Mouse (Mus musculus) hindbrain, embryonic 14.5 days (tissue): Measurements from ENCODE around the gene Nckap5. TPM values are rescaled to one million over a fixed set of nuclear protein-coding genes. Genes with fewer than 3 reads are reported as not detected.
"Not testable (repeated sequence)": the region's sequence is repeated elsewhere in the genome, so short reads cannot be mapped to it uniquely, and the experiment has no call there.

Source experiments
- ATAC-seq: fragments of 200-750 bp; cut with Nextera tagmentation; 2 replicates; pipeline ENCODE4 v1.8.0; 2017; ENCODE audit warnings: moderate number of reproducible peaks, mild to moderate bottlenecking, moderate TSS enrichment, moderate library complexity; ENCODE audit not compliant: low FRiP score
- DNase-seq: peaks from one replicate; pipeline ENCODE4 v3.0.0-alpha.2; 2015; ENCODE audit warnings: low spot score
- H3K27ac ChIP-seq: fragments of 300-500 bp; sonication (generic); 2 replicates; pipeline ENCODE4 v1.5.1; 2014; ENCODE audit warnings: mild to moderate bottlenecking, moderate library complexity
- H3K27me3 ChIP-seq: fragments of 300-500 bp; sonication (generic); 2 replicates; pipeline ENCODE4 v1.6.1; 2014; ENCODE audit warnings: mild to moderate bottlenecking, low read length, mixed read lengths; ENCODE audit not compliant: control insufficient read depth, insufficient read depth
- H3K36me3 ChIP-seq: fragments of 300-500 bp; sonication (generic); replicated peaks from 2 replicates; pipeline ENCODE4 v1.6.1; 2014; ENCODE audit not compliant: control insufficient read depth, insufficient read depth
- H3K4me1 ChIP-seq: fragments of 300-500 bp; sonication (generic); replicated peaks from 2 replicates; pipeline ENCODE4 v1.6.1; 2014; ENCODE audit warnings: antibody characterized with exemption, low read length, mixed read lengths; ENCODE audit not compliant: control insufficient read depth, insufficient read depth
- H3K4me2 ChIP-seq: fragments of 300-500 bp; sonication (generic); replicated peaks from 2 replicates; pipeline ENCODE4 v1.6.1; 2014; ENCODE audit warnings: mild to moderate bottlenecking, moderate library complexity
- H3K4me3 ChIP-seq: fragments of 300-500 bp; sonication (generic); replicated peaks from 2 replicates; pipeline ENCODE4 v1.5.1; 2014; ENCODE audit warnings: mild to moderate bottlenecking, low read length
- H3K9ac ChIP-seq: fragments of 300-500 bp; sonication (generic); 2 replicates; pipeline ENCODE4 v1.6.1; 2014
- H3K9me3 ChIP-seq: fragments of 300-500 bp; sonication (generic); 2 replicates; pipeline ENCODE4 v1.6.1; 2016; ENCODE audit warnings: low read length; ENCODE audit not compliant: control insufficient read depth
- WGBS: fragments of 180-500 bp; shearing (Covaris S2); extraction: QIAGEN DNeasy Blood & Tissue Kit; methylation state at CpG from one replicate; pipeline ENCODE4 v1.1.7; 2014; 5-methylcytosine and 5-hydroxymethylcytosine counted together
- polyA plus RNA-seq: library from polyadenylated mRNA; unstranded; fragments of >200 nt; fragmentation: Nextera tagmentation; extraction: Ambion mirVana; gene quantifications from 2 replicates; pipeline ENCODE4 v1.2.1, GENCODE M21; 2014

Gene Nckap5
- polyA plus RNA-seq, 1 experiment from 2014 or later: 14.1 TPM

DNA sequence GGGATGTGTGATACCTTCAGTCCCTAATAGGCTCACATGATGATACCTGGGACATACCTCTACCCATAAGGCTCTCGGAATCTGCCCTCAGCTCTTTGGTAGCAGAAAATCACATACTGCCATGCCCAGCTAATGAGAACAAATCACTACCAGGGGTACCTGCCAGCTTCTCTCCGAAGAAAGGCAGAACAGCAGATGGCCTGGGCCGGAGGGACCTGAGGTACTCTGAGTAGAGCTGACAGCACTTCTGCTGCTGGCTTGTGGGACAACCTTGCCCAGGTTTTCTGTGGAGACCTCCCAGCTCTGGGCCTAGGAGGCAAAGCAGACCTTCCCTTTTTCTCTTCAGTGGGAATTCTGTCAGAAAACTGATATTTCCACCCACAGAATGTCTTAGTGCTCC is 714.6 kb downstream of the Nckap5 start:
- DNase-seq (no peak), ATAC-seq (no peak)
- Histone ChIP-seq H3K36me3 (no peaks in the 10 kb centered on the region), H3K4me1 (peaks cover 4% of the 10 kb centered on the region; the same call in 1 of the 2 replicates), H3K27ac (peak overlapping the region; percentile 20; the same call in 1 of the 2 replicates), H3K9ac (no peak overlapping the region), H3K9me3 (no peaks in the 10 kb centered on the region), H3K27me3 (no peaks in the 10 kb centered on the region), H3K4me2 (no peak overlapping the region), H3K4me3 (no peak overlapping the region)
- WGBS: 77% methylated on average over 3 of the region's 3 CpGs

DNA sequence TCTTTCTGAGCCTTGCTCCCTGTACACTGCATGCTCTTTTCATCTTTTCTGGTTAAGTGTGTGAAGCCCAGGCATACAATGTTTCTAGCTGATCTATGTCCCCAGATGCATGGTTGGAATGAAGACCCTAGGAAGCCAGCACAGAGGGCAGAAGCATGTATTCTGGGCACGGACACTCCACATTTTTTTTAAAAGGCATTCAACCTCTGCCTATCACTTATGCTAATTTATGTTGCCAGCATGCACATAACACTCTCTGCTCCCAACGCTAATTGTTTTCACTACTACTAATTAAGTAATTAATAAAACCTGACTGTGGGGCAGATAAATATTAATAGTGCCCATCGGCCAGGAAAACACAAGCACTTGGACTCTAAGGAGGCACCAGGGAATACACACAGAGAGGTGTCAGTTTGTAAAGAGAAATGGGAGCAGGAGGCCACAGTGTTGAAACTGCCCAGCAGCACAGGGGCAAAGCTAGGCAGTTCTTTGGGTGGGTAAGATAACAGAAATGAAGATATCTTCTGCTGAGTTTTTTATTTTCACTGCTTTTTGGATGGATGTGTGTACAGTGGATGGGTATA is 724.8 kb downstream of the Nckap5 start:
- ATAC-seq (peak; percentile 37; the same call in 1 of the 2 replicates), DNase-seq (no peak)
- H3K9ac ChIP-seq: no peak overlapping the region
- no peaks in the 10 kb centered on the region for H3K4me1 ChIP-seq
- no peaks in the 10 kb centered on the region for H3K36me3 ChIP-seq
- H3K9me3 ChIP-seq: no peaks in the 10 kb centered on the region
- no peak overlapping the region for H3K4me2 ChIP-seq
- H3K27me3 ChIP-seq: no peaks in the 10 kb centered on the region
- no peak overlapping the region for H3K4me3 ChIP-seq
- 38% methylated on average over 3 of the region's 3 CpGs for WGBS
- H3K27ac ChIP-seq: no peak overlapping the region

DNA sequence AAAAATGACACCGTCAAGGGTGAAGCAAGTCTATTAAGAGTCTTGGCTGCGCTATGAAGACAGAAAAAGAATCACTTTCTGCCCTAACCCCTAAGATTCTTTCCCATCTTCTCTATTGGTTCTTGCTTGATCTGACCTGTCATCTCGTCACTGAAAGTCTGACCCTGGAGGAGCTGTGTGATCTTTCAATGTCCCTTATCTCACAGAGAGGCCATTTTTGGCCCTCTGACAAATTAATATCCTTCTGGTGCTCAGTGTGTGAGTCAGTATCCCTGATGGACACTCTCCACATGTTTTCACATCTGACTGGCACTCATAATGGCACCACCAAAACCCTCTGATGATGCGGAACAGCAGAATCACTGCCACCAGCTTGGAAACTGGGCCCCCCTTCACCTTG is 736.3 kb downstream of the Nckap5 start:
- H3K9me3 ChIP-seq: no peaks in the 10 kb centered on the region
- no peaks in the 10 kb centered on the region for H3K4me1 ChIP-seq
- DNase-seq (no peak), ATAC-seq (no peak)
- no peak overlapping the region for H3K27ac ChIP-seq
- H3K36me3 ChIP-seq: no peaks in the 10 kb centered on the region
- no peak overlapping the region for H3K4me2 ChIP-seq
- H3K27me3 ChIP-seq: no peaks in the 10 kb centered on the region
- H3K9ac ChIP-seq: no peak overlapping the region
- 84% methylated on average over 4 of the region's 4 CpGs for WGBS
- no peak overlapping the region for H3K4me3 ChIP-seq

DNA sequence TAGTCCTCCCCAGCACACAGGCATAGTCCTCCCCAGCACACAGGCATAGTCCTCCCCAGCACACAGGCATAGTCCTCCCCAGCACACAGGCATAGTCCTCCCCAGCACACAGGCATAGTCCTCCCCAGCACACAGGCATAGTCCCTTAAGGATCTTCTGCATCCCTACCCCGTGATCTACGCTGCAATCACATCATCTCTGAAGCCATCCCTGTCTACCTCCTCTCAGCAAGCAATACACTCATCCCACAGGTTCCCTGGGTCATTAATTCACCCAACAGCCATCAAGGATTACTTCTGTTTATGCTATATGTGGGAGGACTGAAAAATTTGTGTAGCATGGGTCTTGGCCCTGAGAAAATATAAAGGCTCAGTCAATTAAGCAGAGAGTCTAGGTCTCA is 738.6 kb downstream of the Nckap5 start:
- not testable (repeated sequence) for H3K27ac ChIP-seq, H3K9me3 ChIP-seq, H3K4me3 ChIP-seq, H3K4me2 ChIP-seq, H3K9ac ChIP-seq, H3K4me1 ChIP-seq, H3K27me3 ChIP-seq, ATAC-seq, DNase-seq, H3K36me3 ChIP-seq
- 91% methylated on average over 2 of the region's 2 CpGs for WGBS

DNA sequence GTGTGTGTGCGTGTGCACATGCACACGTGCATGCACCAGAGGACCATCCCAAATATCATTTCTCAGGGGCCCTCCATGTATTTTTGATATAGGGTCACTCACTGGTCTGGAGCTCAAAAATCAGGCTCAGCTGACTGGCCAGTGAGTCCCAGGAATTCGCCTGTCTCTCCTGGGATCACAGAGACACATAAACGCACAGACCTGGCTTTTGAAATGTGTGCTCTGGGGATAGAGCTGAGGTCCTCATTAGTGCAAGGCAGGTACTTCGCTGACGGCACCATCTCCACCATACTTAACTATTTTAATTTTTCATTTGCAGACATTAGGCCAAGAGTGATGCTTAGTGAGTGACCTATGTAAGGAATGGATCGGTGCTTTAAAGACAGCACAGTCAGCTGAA is 743.4 kb downstream of the Nckap5 start:
- 85% methylated on average over 7 of the region's 7 CpGs for WGBS
- DNase-seq: no peak
- no peak for ATAC-seq
- Histone ChIP-seq H3K9ac (no peak overlapping the region), H3K36me3 (no peaks in the 10 kb centered on the region), H3K4me1 (peaks cover 8% of the 10 kb centered on the region), H3K4me3 (no peak overlapping the region), H3K4me2 (no peak overlapping the region), H3K27ac (no peak overlapping the region), H3K27me3 (no peaks in the 10 kb centered on the region), H3K9me3 (no peaks in the 10 kb centered on the region)

DNA sequence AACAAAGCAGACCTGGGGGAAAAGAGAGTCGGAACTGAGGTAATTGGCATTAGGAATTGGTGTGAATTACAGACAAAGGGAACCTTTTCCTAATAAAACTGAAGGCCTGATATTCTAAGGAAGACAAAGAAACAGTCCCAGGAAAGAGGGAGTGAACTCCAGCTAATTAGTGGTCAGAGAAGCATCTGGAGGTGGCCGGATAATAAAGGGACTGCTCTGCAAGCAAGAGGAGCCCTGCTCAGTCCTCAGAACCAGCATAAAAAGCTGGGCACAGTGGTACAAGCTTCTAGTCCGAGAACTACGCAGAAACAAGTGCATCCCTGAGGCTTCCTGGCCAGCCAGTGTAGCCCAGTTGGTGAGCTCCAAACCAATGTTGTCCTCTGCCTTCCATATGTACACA is 754.3 kb downstream of the Nckap5 start:
- no peak for DNase-seq
- Histone ChIP-seq H3K4me2 (no peak overlapping the region), H3K9ac (no peak overlapping the region), H3K27me3 (no peaks in the 10 kb centered on the region), H3K36me3 (no peaks in the 10 kb centered on the region), H3K27ac (no peak overlapping the region), H3K4me1 (0 out of 2 replicates have a peak, but pooled peaks cover 5% of the 10 kb centered on the region), H3K4me3 (no peak overlapping the region), H3K9me3 (no peaks in the 10 kb centered on the region)
- 38% methylated on average over 4 of the region's 4 CpGs for WGBS
- ATAC-seq: no peak

DNA sequence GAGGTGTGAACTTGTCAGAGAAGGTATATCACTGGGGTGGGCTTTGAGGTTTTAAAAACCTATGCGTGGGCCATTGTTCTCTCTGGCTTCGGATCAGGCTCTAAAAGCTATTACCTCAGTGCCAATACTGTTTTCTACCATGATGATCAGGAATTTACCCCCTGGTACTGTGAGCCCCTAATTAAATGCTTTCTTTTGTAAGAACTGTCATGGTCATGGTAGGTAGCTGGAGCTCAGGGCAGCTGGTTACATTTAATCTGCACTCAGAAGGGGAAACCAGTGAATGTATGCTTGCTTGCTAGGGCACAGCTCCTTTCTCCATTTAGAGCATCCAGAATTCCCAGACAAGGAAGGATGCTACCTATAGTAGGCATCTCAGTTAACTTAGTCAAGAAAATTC is 759.7 kb downstream of the Nckap5 start:
- H3K36me3 ChIP-seq: no peaks in the 10 kb centered on the region
- H3K4me2 ChIP-seq: no peak overlapping the region
- H3K4me1 ChIP-seq: no peaks in the 10 kb centered on the region
- no peaks in the 10 kb centered on the region for H3K9me3 ChIP-seq
- DNase-seq (no peak), ATAC-seq (no peak)
- no peak overlapping the region for H3K4me3 ChIP-seq
- no peak overlapping the region for H3K27ac ChIP-seq
- 64% methylated on average over 2 of the region's 2 CpGs for WGBS
- H3K27me3 ChIP-seq: no peaks in the 10 kb centered on the region
- H3K9ac ChIP-seq: no peak overlapping the region

DNA sequence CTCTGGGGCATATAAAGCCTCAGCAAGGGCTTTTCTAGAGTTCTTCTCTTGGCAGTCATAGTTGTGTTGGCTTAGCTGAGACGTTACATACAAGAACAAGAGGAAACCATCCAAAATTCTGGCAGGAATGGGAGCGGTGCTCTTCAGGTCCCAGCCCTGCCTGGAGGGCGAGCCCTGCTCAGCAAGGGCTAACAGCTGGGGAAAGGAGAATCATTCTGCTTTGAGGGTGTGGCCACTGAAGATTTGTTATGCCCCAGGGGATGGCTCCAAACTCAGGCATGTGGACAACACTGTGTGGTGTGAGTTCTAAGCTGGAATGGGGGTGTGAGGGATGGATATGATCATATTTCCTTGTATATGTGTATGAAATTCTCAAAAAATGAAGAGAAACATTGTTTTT is 779.1 kb downstream of the Nckap5 start:
- Histone ChIP-seq H3K27me3 (no peaks in the 10 kb centered on the region), H3K4me1 (0 out of 2 replicates have a peak, but pooled peaks cover 4% of the 10 kb centered on the region), H3K9me3 (no peaks in the 10 kb centered on the region), H3K4me2 (no peak overlapping the region), H3K36me3 (no peaks in the 10 kb centered on the region), H3K9ac (no peak overlapping the region), H3K27ac (no peak overlapping the region), H3K4me3 (no peak overlapping the region)
- DNase-seq: no peak
- 78% methylated on average over 3 of the region's 3 CpGs for WGBS
- ATAC-seq: no peak

DNA sequence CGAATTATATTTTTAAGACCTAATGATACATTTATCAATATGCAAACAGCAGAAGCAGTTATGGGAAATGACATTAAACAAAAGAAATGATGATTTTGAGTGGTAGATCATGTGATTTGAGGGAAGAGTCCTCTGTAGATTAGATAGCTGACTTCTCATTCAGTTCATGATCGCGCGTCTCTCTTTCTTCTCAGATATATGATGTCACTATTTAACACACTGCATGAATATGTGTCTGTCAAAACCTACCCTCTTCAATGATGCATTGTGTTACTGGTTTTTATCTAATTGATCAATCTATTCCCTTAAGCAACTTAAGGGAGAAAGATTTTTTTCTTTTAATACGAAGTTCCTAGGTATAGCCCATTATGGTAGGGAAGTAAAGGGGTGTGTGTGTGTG is 787.7 kb downstream of the Nckap5 start:
- H3K27ac ChIP-seq: no peak overlapping the region
- no peaks in the 10 kb centered on the region for H3K36me3 ChIP-seq
- H3K27me3 ChIP-seq: no peaks in the 10 kb centered on the region
- H3K4me3 ChIP-seq: no peak overlapping the region
- H3K4me1 ChIP-seq: no peaks in the 10 kb centered on the region
- H3K9ac ChIP-seq: no peak overlapping the region
- DNase-seq: no peak
- no peak overlapping the region for H3K4me2 ChIP-seq
- WGBS: 91% methylated on average over 5 of the region's 5 CpGs
- no peak for ATAC-seq
- H3K9me3 ChIP-seq: no peaks in the 10 kb centered on the region

DNA sequence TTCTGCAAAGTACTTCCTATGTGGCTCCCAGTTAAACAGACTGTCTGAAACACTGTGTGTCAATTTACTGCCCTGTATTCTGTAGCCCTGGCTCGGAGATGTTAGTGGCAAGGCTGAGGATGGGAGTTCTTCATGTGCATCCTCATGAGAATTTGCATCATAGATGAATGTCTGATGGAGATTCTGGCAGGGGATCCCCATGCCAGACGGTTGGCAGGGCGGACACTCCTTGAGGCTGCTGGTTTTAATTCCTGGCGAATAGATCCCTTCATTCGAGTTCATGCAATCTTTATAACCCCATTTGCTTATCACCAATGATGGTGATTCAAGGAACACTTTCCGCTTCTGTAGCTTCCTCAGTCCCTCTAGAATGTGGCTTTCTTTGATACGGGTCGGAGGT is 803.1 kb downstream of the Nckap5 start:
- no peak for ATAC-seq
- Histone ChIP-seq H3K9me3 (no peaks in the 10 kb centered on the region), H3K27ac (no peak overlapping the region), H3K36me3 (peaks cover 18% of the 10 kb centered on the region), H3K4me3 (no peak overlapping the region), H3K27me3 (no peaks in the 10 kb centered on the region), H3K4me1 (no peaks in the 10 kb centered on the region), H3K4me2 (no peak overlapping the region), H3K9ac (no peak overlapping the region)
- DNase-seq: no peak
- WGBS: 89% methylated on average over 8 of the region's 8 CpGs
